ENCODE assay signal across 8 mouse cellular contexts in genomic region chr2:128966641-128967580, GRCm38 (mm10). TPM values are rescaled to one million over a fixed set of nuclear protein-coding genes. Genes with fewer than 3 reads are reported as not detected.
DNase-seq lines count a peak whose midpoint lies in the region; ATAC-seq and TF ChIP-seq lines count a peak whose summit lies in the region.

Gene Zc3h6, plus strand, starts transcription at chr2:128967402.

- H3K27ac ChIP-seq in forebrain, embryonic 12.5 days: peak within 1 kb of the TSS; percentile 100
- peak within 1 kb of the TSS; percentile 99 for H3K27ac ChIP-seq in liver, postnatal 0 days (ENCODE audit: low read depth)
- peak within 1 kb of the TSS; percentile 100 for H3K27ac ChIP-seq in neural tube, embryonic 14.5 days (ENCODE audit: low read depth, low read length)

- TF ChIP-seq EP300 in liver, postnatal 0 days (IDR thresholded peaks at IDR 0.05; ENCODE audit: low read depth): peak; percentile 47; the same call in 1 of the 2 replicates

- H3K36me3 ChIP-seq in E14TG2a.4 (ENCODE audit: insufficient read depth, low read length): no peaks in the 10 kb centered on the region
- H3K36me3 ChIP-seq in forebrain, embryonic 12.5 days (replicated peaks): no peaks in the 10 kb centered on the region
- H3K36me3 ChIP-seq in liver, postnatal 0 days (replicated peaks; ENCODE audit: insufficient read depth, low read length): no peaks in the 10 kb centered on the region
- H3K36me3 ChIP-seq in neural tube, embryonic 14.5 days (ENCODE audit: control insufficient read depth, insufficient read depth, low read length): no peaks in the 10 kb centered on the region

- H3K4me2 ChIP-seq in forebrain, embryonic 12.5 days: peak within 1 kb of the TSS; percentile 57
- H3K4me2 ChIP-seq in liver, postnatal 0 days (ENCODE audit: low read depth, low read length): peak within 1 kb of the TSS; percentile 72
- H3K4me2 ChIP-seq in neural tube, embryonic 14.5 days (ENCODE audit: low read depth, low read length): peak within 1 kb of the TSS; percentile 64

- H3K4me1 ChIP-seq in E14TG2a.4 (replicated peaks; ENCODE audit: low read depth, low read length): peaks cover 26% of the 10 kb centered on the region
- H3K4me1 ChIP-seq in forebrain, embryonic 12.5 days: peaks cover 13% of the 10 kb centered on the region
- peaks cover 5% of the 10 kb centered on the region; the same call in 1 of the 2 replicates for H3K4me1 ChIP-seq in liver, postnatal 0 days (ENCODE audit: insufficient read depth)
- peaks cover 11% of the 10 kb centered on the region for H3K4me1 ChIP-seq in neural tube, embryonic 14.5 days (ENCODE audit: control insufficient read depth, insufficient read depth, low read length)

- peak within 1 kb of the TSS; percentile 92 for H3K4me3 ChIP-seq in E14TG2a.4 (replicated peaks; ENCODE audit: low read length)
- H3K4me3 ChIP-seq in forebrain, embryonic 12.5 days (replicated peaks): peak within 1 kb of the TSS; percentile 85
- H3K4me3 ChIP-seq in liver, postnatal 0 days (ENCODE audit: low read depth, low read length): peak within 1 kb of the TSS; percentile 86
- H3K4me3 ChIP-seq in neural tube, embryonic 14.5 days (ENCODE audit: low read depth, low read length): peak within 1 kb of the TSS; percentile 91

- peak; percentile 97 for ATAC-seq in forebrain, embryonic 12.5 days (ENCODE audit: low FRiP score)
- ATAC-seq in liver, postnatal 0 days: peak; percentile 97
- peak; percentile 98 for ATAC-seq in neural tube, embryonic 14.5 days (ENCODE audit: low read depth)

- no peaks in the 10 kb centered on the region for H3K27me3 ChIP-seq in E14TG2a.4 (ENCODE audit: insufficient read depth, low read length)
- no peaks in the 10 kb centered on the region for H3K27me3 ChIP-seq in forebrain, embryonic 12.5 days
- no peaks in the 10 kb centered on the region for H3K27me3 ChIP-seq in liver, postnatal 0 days (ENCODE audit: insufficient read depth, low read length)
- H3K27me3 ChIP-seq in neural tube, embryonic 14.5 days (ENCODE audit: control insufficient read depth, insufficient read depth, low read length): no peaks in the 10 kb centered on the region

- under 1% methylated on average over 64 of the region's 65 CpGs for WGBS in forebrain, embryonic 12.5 days
- WGBS in large intestine, adult 2 months: under 1% methylated on average over 65 of the region's 65 CpGs
- WGBS in liver, postnatal 0 days (ENCODE audit: insufficient replicate concordance): under 1% methylated on average over 65 of the region's 65 CpGs
- WGBS in neural tube, embryonic 14.5 days: under 1% methylated on average over 60 of the region's 65 CpGs

- intact Hi-C loops in heart, postnatal 10 days (cut with DNase I): no loop called here

- H3K9me3 ChIP-seq in E14TG2a.4 (ENCODE audit: low read length): no peaks in the 10 kb centered on the region
- H3K9me3 ChIP-seq in forebrain, embryonic 12.5 days: no peaks in the 10 kb centered on the region
- no peaks in the 10 kb centered on the region for H3K9me3 ChIP-seq in liver, postnatal 0 days (ENCODE audit: low read length)
- H3K9me3 ChIP-seq in neural tube, embryonic 14.5 days (ENCODE audit: control insufficient read depth, low read length): no peaks in the 10 kb centered on the region

- no peak for TF ChIP-seq CTCF in E14TG2a.4 (conservative IDR thresholded peaks at IDR 0.05; ENCODE audit: low read length)
- TF ChIP-seq CTCF in liver, postnatal 0 days (IDR thresholded peaks at IDR 0.05; ENCODE audit: low read depth): no peak

- peak; percentile 99 for DNase-seq in c-Kit-positive CD71-positive TER-119-positive erythroid progenitor cells, embryonic 14.5 days (ENCODE audit: low spot score)
- peak; percentile 99 for DNase-seq in heart, postnatal 10 days
- DNase-seq in large intestine, adult 2 months (ENCODE audit: low read depth, low spot score): peak; percentile 94
- DNase-seq in liver, postnatal 0 days: peak; percentile 99
- peak; percentile 98 for DNase-seq in testis, postnatal 10 days (ENCODE audit: low spot score)

- H3K9ac ChIP-seq in forebrain, embryonic 12.5 days: peak within 1 kb of the TSS; percentile 99
- H3K9ac ChIP-seq in liver, postnatal 0 days (replicated peaks): peak within 1 kb of the TSS; percentile 94
- H3K9ac ChIP-seq in neural tube, embryonic 14.5 days (replicated peaks; ENCODE audit: low read depth, low read length): peak within 1 kb of the TSS; percentile 100

RNA-seq across cellular contexts. Expression of gene Zc3h6, which starts in this region (rescaled TPM):
- 4.0 and 4.5 TPM in 2 replicates for polyA plus RNA-seq in forebrain, embryonic 12.5 days (2016; fragmentation: Nextera tagmentation; extraction: Ambion mirVana)
- 1 to 10 TPM; 3.8 to 5.1 TPM for total RNA-seq in heart, postnatal 10 days (2021)
- polyA plus RNA-seq in large intestine, adult 2 months (2012; rRNA removed): 0.52 and 0.88 TPM in 2 replicates
- 0.97 and 1.2 TPM in 2 replicates for polyA plus RNA-seq in liver, postnatal 0 days (2015; fragmentation: Nextera tagmentation; extraction: Ambion mirVana)
- polyA plus RNA-seq in neural tube, embryonic 14.5 days (2014; fragmentation: Nextera tagmentation; extraction: Ambion mirVana): 4.5 and 5.7 TPM in 2 replicates

Comparison
In these comparisons a context has a peak if more than half of its experiments do, and no peak if none do; other contexts are left out.
1. Peak in every context shown above with its lines: DNase-seq, ATAC-seq, H3K4me3 ChIP-seq and H3K27ac ChIP-seq.
2. Peak in DNase-seq in large intestine, adult 2 months; RNA of the gene not detected or under 1 TPM.